Mouse (Mus musculus) hematopoietic stem cell, adult 5-6 weeks (primary cell): Measurements from ENCODE around the gene Mapk8ip1. TPM values are rescaled to one million over a fixed set of nuclear protein-coding genes. Genes with fewer than 3 reads are reported as not detected.

Experiments
- ATAC-seq, 2 experiments: fragments of 125-278 bp in 1 of 2; replicated peaks in 1 of 2; 2 replicates each; pipeline ENCODE4 v1.8.0; 2016 to 2017; ENCODE audit warnings: inconsistent platforms in 2 of 2, mild to moderate bottlenecking in 2 of 2, moderate number of reproducible peaks in 2 of 2, low read depth in 1 of 2, moderate TSS enrichment in 1 of 2; ENCODE audit not compliant: low FRiP score in 2 of 2, poor library complexity in 2 of 2, severe bottlenecking in 2 of 2, insufficient read depth in 1 of 2, low TSS enrichment in 1 of 2
- total RNA-seq: library from RNA; stranded (forward); fragments of 172-1452, 232-1000 nt; gene quantifications from 2 replicates; pipeline ENCODE4 v1.2.3, GENCODE M21; 2017

Mapk8ip1 gene
- total RNA-seq, 1 experiment from 2014 or later = 0.05 TPM

DNA sequence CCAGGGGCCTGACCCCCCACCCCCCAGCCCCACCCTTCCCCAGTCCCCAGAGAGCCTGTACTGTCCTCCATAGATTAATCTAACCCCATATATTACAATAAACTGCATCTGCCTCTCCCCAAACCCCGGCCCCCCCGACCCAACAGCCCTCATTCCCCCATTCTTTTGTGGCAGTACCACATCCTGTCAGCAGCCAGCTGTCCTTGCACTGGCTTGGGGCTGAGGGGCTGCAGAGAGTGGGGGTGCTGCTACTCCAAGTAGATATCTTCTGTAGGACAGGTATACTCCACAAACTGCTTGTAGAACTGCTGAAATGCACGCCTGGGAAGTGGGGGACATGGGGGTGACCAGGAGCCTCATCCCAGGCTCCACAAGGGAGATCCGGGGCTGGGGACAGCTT lies 17.0 kb downstream of the Mapk8ip1 start:
- no peak for ATAC-seq

DNA sequence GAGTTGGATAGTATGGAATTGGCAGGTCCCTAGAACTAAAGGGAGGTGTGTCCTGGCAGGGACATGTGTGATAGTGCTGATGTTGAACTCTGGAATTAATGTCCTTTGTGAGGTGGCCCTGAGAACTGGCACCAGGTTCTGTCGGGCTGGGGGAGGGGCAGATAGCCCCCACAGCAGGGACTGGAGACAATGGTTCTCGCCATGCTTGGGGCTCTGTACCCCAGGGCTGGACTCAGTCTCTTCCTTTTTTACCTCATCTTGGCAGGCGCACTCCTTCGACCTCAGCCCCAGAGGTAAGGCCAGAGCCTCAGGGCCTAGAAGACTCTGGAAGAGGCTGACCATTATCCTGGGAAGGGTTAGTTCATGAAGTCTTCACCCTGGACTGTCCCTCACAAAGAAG lies 18.3 kb downstream of the Mapk8ip1 start:
- no peak for ATAC-seq

DNA sequence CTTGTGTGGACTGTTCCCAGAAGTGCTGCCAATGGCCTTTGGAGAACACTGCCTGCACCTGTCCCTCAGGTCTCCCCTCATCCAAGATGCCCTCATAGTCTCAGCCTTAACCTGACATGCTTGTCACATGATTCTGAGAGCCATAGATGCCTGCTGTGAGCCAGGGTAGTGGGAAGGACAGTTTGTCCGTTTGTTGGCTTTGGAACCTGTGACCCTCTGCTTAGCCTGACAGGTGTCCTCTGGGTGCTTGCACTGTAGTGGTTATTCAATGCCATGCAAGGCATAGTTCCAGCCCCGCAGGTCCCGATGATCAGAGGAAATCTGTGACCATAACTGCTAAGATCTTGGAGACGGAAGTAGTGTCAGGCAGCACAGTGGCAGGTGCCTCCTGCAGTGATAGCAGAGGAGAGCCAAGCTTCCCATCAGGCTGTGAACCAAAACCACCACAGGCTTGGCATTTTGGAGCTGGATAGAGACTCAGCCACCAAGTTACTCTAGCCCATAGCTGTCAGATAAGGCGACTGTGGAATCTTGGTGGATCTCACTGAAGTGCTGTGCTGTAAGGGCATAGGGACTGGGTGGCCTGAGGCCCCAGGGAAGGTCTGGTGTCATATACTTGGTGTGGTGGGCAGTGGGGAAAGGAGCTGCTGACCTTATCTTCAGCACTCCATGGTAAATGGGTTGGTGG lies 19.0 kb downstream of the Mapk8ip1 start, which contains the start of gene 1700029I15Rik:
Gene 1700029I15Rik (plus strand): TSS at position 638 of the 688 bp plus-strand sequence.
- no peak for ATAC-seq

DNA sequence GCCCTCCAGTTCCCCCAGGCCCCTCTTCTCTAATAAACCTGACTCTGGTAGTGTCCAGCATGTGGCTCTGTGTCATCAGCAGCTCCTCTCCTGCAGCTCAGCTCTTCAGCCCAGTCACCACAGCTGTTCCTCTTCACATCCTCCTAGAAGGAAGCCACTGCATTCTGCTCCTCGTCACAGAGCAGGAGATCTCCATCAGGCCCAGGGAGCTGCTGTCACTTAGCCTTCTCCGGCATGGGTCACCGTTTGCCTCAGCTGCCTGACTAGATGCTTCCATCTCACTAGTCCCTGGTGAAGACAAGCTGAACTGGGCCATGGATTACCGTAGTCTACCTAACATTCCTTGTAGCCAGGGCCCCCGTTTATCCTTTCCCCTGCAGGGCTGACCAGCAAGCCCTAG lies 19.9 kb downstream of the Mapk8ip1 start:
- no peak for ATAC-seq

DNA sequence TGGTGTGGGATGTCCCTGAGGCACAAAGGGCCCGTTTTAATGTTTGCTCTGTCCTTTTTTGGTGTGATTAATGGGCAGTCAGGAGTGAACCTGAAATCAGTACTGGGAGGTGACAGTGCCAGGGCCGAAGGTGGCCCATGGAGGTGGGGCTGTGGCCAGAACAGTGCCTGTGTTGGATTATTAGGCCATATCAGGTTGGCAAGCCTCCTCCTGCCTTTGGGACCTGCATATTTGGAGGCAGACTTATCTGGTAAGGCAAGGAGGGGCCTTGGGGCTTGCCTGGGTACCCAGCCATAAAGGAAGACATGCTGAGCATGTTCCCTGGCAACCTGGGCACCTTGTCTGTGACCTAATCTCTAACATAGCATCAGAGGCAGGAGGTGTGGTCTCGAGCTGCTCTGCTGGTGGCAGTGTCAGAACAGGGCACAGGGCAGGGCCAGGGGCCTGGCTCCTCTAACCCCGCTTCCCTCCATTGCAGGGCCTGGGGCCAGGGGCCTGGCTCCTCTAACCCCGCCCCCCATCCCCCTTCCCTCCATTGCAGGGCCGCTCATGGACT lies 20.5 kb downstream of the Mapk8ip1 start:
- no peak for ATAC-seq

DNA sequence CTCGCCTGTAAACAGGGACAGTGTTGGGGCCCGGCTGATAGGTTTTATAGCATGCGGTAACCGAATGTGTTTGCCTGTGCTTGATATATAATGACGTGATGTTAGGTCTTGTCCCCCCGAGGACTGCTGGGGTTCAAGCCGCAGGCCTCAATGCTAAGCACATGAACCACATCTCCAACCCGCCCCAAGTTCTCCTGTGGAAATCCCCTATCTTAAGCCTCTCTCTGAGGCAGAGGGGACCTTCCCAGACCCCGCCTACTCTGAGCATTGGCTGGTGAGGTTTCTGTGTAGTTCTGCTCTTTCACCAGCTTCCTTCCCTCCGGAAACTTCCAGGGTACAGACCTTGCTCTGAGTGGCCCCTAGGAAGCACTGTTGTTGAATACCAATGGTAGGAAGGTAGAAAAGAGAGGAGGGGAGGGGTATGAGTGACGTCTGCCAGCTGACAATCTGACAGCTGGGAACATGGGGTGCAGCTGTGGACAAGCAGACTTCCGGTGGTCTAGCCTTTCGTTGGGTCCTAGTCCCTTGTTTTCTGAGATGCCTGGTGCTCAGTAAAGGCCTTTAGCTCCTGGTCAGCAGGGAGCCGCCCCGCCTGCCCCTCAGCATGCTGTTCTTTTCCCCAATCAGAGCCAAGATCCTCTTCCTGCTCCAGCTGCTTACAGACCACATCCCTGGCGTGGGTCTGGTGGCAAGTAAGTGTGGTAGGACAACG lies 21.1 kb downstream of the Mapk8ip1 start:
- ATAC-seq = no peak

DNA sequence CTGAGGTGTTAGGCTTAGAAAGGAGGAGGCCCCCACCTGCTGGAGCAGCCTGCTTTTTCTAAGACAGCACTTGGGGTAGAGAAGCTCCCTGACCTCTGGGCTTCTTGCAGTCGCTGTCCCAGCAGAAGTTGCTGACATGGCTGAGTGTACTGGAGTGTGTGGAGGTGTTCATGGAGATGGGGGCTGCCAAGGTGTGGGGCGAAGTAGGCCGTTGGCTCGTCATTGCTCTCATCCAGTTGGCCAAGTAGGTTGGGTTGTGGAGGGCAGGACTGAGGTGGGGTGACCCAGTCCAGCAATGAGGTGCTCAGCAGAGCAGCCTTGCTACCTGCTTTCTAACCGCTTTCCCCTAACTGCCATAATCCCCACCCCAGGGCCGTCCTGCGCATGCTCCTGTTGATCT lies 23.7 kb downstream of the Mapk8ip1 start:
- ATAC-seq = no peak

DNA sequence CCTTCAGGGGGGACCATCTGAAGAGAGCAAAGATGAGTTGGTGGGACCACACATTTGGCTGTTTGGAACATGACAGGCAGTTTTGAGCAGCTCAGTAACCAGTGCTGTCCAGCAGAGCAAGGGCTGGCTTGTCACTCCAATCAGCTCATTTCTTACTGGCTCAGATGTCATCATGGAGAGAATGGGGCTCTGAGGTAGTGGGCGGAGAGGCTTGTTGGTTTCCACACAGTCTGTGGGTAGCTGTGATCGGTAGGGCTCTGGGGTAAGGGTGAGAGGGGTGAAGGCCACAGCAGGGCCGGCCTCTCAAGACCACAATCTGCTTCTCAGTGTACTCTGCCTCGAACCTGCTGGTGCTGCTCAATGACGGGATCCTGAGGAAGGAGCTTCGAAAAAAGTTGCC lies 24.8 kb downstream of the Mapk8ip1 start:
- ATAC-seq = no peak

DNA sequence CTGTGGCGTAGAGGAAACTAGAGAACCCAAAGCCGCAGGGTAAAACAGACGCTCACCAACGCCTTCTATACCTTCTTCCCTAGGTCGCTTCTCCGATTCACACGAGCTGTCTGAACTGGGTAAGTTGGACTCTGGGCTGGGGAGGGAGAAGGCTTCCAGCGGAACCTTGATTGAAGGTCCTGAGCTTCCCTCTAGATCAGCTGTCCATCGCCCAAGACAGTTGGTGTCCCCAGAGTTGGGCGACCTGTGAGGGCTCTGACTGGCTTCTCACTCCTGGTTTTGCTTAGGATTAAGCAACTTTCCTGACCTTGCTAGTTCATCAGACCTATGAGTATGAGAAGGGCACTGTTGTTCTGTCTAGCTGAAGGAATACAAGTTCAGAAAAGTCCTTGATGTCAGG lies 25.3 kb downstream of the Mapk8ip1 start:
- ATAC-seq = no peak

DNA sequence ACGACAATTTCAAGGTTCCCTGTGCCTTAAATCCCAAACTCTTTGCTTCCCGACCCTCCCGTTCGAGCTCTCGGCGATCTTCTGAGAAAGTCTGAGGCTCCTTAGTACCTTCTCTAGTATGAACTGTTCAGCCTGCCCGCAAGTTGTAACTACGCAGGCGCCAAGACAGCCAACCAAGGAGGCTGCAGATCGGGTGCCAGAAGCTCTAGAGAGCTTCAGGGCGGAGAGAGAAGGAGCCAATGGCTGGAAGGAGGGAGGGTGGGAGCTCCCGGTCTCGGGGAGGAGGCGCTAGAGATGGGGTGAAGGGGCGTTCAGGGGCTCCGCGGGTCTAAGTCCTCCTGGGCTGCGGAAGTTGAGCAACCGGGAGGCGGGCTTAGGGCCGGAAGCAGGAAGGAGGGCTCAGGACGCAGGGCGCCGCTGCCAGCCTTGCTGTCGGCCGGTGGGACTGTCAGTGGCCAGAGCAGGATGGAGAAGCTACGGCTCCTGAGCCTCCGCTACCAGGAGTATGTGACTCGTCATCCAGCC lies 25.9 kb downstream of the Mapk8ip1 start:
- peak; percentile 92 to 93 for ATAC-seq

DNA sequence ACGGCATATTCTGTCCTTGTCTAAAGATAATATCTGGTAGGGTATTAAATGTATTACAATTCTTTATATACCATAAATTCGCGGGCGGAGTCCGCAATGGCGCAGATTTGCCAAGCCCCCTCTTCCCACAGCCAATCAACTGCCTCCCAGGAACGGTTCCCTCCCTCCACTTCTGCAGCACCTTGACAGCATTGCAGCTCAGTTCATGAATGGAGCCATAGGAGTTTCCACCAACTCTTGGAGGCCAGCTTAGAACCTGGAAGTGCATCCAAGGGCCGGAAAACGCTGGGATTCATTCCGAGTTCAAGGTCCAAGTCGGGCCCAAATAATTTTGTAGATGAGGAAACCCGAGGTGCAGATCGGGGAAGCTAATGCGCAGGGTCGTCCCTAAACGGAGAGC lies 26.5 kb downstream of the Mapk8ip1 start, which contains the start of the genes Pex16 and Large2:
Gene Pex16 (plus strand): TSS at position 163 of the 400 bp plus-strand sequence.
Gene Large2 (minus strand): TSS at position 356 of the 400 bp plus-strand sequence.
- peak; percentile 30 to 38 for ATAC-seq

DNA sequence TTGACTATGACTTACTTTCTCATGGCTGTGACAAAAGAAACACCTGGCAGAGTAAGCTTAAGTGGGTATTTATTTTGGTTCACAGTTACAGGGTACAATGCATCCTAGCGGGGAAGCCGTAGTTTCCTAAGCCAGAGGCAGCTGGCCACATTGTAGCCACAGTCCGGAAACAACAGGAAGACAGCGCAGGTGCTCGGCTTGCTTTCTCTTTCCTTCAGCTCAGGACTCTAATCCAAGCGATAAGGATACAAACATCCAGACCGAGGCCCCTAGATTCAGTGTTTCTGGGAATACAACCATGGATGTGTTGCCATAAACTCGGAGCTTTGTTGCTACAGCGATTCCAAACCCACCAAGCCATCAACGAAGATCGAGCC lies 27.6 kb downstream of the Mapk8ip1 start:
- no peak for ATAC-seq

DNA sequence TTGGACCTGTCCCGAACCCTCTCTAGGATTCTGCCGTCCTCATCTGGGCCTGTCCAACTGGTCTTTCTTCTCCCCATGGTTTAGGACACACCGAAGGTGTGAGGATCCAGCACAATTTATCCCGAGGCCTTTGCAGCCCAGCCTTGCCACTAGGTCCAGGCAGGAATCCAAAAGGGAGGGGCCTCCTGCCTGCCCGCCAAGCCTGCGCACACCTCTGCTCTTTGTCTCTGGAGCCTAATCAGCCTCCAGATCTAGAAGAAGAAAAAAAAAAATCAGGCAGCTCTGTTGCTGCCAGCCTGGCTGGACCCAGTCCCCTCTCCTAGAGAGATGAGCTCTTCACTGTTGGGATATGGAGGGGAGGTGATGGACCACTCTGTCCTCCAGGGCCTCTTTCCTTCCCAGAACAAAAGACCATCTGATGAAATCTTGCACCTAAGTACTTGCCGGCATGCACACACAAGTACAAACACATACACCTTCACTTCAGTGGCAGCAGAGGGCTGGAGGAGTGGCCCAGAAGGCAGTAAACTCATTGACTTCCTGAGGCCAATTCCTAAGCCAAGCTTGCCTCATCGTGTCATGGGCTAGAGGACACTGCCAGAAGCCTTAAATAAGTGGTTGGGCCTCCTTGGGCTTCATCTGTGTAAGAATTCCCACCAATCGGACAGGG lies 28.2 kb downstream of the Mapk8ip1 start:
- ATAC-seq = no peak

DNA sequence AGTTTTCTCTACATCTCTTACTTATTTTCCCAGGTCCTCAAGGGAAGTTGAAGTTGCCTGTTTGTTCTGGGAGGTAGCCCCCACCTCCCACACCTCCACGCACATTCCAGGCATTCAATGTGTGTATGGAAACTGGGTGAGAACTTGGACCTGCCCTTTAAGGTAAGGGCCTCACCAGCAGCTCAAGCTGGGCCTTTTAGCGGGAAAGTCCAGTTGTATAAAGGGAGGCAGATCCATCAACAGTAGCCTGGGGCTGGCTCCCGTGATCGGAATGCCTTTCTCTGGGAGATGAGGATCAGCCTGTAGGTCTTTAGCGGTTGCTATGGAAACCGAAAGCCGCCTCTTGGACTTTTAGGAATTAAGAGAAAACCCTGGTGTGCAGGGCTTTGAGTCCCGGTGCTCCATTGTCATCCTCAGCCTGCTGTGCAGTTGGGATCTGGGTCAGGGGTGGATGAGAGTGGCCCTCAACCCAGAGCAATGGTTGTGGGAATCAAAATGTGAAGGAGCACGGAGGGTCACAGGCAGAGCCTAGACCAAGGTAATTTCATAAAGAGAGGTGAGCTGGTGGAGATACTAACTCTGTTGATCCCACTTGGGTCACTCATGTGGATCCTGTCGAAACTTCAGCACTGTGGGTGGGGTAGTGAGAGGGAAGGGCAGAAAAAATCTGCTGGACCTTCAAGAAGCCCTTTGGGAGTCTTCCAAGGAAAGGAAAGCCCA lies 28.9 kb downstream of the Mapk8ip1 start:
- no peak for ATAC-seq

DNA sequence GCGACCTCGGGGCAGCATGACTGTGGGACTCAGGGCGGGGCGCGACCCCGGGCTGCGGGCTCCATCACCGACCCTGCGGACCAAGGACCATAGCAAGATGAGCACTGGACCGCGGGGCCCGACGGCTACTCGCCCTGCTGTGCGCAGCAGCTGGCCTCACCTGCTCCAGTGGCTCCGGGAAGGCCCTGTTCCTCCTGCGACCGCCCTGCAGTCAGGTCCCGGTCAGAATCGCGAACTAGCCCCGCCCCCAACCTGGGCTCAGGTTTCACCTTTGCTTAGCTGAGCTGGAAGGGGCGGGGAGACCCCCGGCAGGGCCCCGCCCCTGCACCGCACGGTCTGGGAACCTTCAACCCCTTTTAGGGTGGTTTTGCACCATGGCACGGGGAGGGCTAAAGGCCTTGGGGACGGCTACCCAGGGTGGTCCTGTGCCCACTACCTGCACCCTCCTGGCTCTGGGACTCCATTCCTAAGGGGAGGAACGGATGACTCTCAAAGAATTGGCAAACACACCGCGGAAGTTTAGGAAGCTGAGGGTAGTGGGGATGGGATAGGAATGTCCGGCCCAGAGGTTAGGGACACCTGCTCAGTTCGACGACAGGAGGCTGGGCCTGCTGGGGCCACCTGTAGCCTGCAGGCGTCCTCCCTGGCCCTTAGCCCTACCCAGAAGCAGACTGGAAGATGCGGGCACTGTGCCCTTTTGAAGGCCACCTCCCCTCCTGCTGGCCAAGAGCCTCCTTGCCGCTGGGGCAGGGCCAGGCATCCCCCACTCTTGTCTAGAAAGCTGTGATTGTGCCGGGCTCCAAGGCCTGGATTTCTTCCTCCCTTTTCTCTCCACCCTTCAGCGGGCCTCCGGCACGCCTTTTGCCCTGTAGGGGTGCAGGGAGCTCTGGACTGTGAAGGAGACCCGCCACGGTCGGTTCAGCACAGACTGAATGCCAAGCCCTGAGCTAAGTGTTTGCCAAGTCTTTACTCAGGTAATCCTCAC lies 29.9 kb downstream of the Mapk8ip1 start:
- ATAC-seq = 0 out of 4 replicates have a peak, but pooled peaks of 1 of the 2 experiments have one; percentile 11

DNA sequence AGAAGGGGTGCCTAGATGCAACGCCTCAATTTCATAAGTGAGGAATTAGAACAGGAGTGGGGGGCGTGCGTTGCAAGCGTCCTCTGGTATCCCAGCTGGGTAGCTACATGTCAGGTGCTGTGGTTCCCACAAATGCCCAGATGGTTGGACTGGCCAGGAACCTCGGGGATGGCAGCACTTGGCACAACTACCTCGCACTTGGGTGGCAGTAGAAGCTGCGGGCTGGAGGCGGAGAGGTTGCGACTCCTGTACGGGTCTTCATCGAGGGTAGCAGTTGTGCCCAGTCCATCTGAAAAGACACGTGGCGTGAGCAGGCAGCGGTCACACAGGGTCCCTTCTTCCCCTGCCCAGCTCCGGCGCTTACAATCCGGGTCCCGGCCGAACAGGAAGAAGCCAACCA lies 30.7 kb downstream of the Mapk8ip1 start:
- no peak for ATAC-seq
